Mouse (Mus musculus) embryonic fibroblast, embryonic 13.5 days (primary cell): ENCODE results near the gene Mpc1.
A peak's percentile ranks its signal among the peaks of the same experiment; 100 is the strongest.

Experiments
- CTCF ChIP-seq: IDR thresholded peaks from 2 replicates; pipeline ENCODE4 v1.5.1; 2011; ENCODE audit warnings: mild to moderate bottlenecking, control low read depth, low read length, moderate library complexity, borderline replicate concordance; ENCODE audit not compliant: insufficient read depth
- POLR2A ChIP-seq: IDR thresholded peaks from 2 replicates; pipeline ENCODE4 v1.6.1; 2011; ENCODE audit warnings: low read depth, mild to moderate bottlenecking, control low read depth, low read length, moderate library complexity

- peak; percentile 59; the same call in 1 of the 2 replicates for TF ChIP-seq CTCF
- no peak for TF ChIP-seq POLR2A
Observed at GRCm38 (mm10) chr17:8328511-8329174, 45.9 kb downstream of the Mpc1 start.
